Mouse (Mus musculus) thymus, adult 2 months (tissue): ENCODE measurements around the gene Cipc.

Experiments used
- CTCF ChIP-seq: fragments of 200-500 bp; IDR thresholded peaks from 2 replicates; pipeline ENCODE4 v1.5.1; 2012; ENCODE audit warnings: mild to moderate bottlenecking, control low read depth, low read length, moderate library complexity, borderline replicate concordance; ENCODE audit not compliant: control insufficient read depth, poor library complexity, insufficient read depth; ENCODE audit errors: extremely low read depth
- POLR2A ChIP-seq: fragments of 200-500 bp; IDR thresholded peaks from 2 replicates; pipeline ENCODE4 v1.6.1; 2012; ENCODE audit warnings: mild to moderate bottlenecking, low read length, control low read depth, moderate library complexity; ENCODE audit not compliant: control insufficient read depth, poor library complexity, insufficient read depth; ENCODE audit errors: extremely low read depth

GRCm38 (mm10) chr12:87002209-87002608 lies 55.4 kb downstream of the Cipc start:
- TF ChIP-seq CTCF: no peak
- no peak for TF ChIP-seq POLR2A
